Mouse (Mus musculus) MEL (cell line): ENCODE data around the gene Dse. TPM values are rescaled to one million over a fixed set of nuclear protein-coding genes. Genes with fewer than 3 reads are reported as not detected.

ENCODE experiments used
- DNase-seq: peaks from one replicate; pipeline ENCODE4 v3.0.0; 2011; ENCODE audit warnings: low read depth, low spot score
- H3K27ac ChIP-seq: 2 replicates; pipeline ENCODE4 v1.5.1; 2012; ENCODE audit warnings: low read depth, mild to moderate bottlenecking, control low read depth, low read length, moderate library complexity; ENCODE audit not compliant: control insufficient read depth
- H3K27me3 ChIP-seq, 2 experiments: fragments of 150-350 bp in 1 of 2; sonication (generic) in 1 of 2; 2 replicates each; pipeline ENCODE4 v1.6.1; 2012; ENCODE audit warnings: low read length in 2 of 2, mild to moderate bottlenecking in 2 of 2, improper control_type of control experiment in 1 of 2, moderate library complexity in 1 of 2; ENCODE audit not compliant: insufficient read depth in 2 of 2, control insufficient read depth in 1 of 2
- H3K36me3 ChIP-seq, 2 experiments: 2 replicates each; pipeline ENCODE4 v1.6.1; 2012 to 2014; ENCODE audit warnings: low read length in 2 of 2, improper control_type of control experiment in 1 of 2, inconsistent platforms in 1 of 2, mild to moderate bottlenecking in 1 of 2; ENCODE audit not compliant: insufficient read depth in 2 of 2, control insufficient read depth in 1 of 2
- H3K4me1 ChIP-seq, 2 experiments: fragments of 150-350 bp in 1 of 2; sonication (generic) in 1 of 2; 2 replicates each; pipeline ENCODE4 v1.6.1; 2012; ENCODE audit warnings: low read length in 2 of 2, improper control_type of control experiment in 1 of 2, mild to moderate bottlenecking in 1 of 2; ENCODE audit not compliant: insufficient read depth in 2 of 2, control insufficient read depth in 1 of 2
- H3K4me3 ChIP-seq, 2 experiments: fragments of 150-350 bp in 1 of 2; sonication (generic) in 1 of 2; 2 replicates each; pipeline ENCODE4 v1.5.1; 2012; ENCODE audit warnings: low read depth in 2 of 2, low read length in 2 of 2, mild to moderate bottlenecking in 2 of 2, moderate library complexity in 2 of 2, control low read depth in 1 of 2, improper control_type of control experiment in 1 of 2; ENCODE audit not compliant: control insufficient read depth in 1 of 2, insufficient read depth in 1 of 2
- H3K79me2 ChIP-seq: 2 replicates; pipeline ENCODE4 v1.6.1; 2012; ENCODE audit warnings: mild to moderate bottlenecking, low read length, moderate library complexity; ENCODE audit not compliant: control insufficient read depth, poor library complexity, insufficient read depth
- H3K9ac ChIP-seq: 2 replicates; pipeline ENCODE4 v1.6.1; 2012; ENCODE audit warnings: low read depth, mild to moderate bottlenecking, control low read depth, low read length, moderate library complexity; ENCODE audit not compliant: control insufficient read depth, poor library complexity, severe bottlenecking
- H3K9me3 ChIP-seq: fragments of 150-350 bp; sonication (generic); replicated peaks from 2 replicates; pipeline ENCODE4 v1.6.1; 2012; ENCODE audit warnings: mild to moderate bottlenecking, low read length, improper control_type of control experiment, moderate library complexity; ENCODE audit not compliant: insufficient read depth
- CHD1 ChIP-seq: IDR thresholded peaks from 2 replicates; pipeline ENCODE4 v1.6.1; 2012; ENCODE audit warnings: low read depth, mild to moderate bottlenecking, inconsistent platforms, low read length, improper control_type of control experiment
- E2F4 ChIP-seq: IDR thresholded peaks from 2 replicates; pipeline ENCODE4 v1.6.1; 2011; ENCODE audit warnings: low read depth, low read length, improper control_type of control experiment, borderline replicate concordance
- ETS1 ChIP-seq: IDR thresholded peaks from 2 replicates; pipeline ENCODE4 v1.6.1; 2012; ENCODE audit warnings: low read depth, mild to moderate bottlenecking, inconsistent platforms, low read length, improper control_type of control experiment, moderate library complexity
- GABPA ChIP-seq: IDR thresholded peaks from 2 replicates; pipeline ENCODE4 v1.6.1; 2012; ENCODE audit warnings: low read depth, mild to moderate bottlenecking, inconsistent platforms, low read length, improper control_type of control experiment, moderate library complexity
- MAFK ChIP-seq: IDR thresholded peaks from 2 replicates; pipeline ENCODE4 v1.6.1; 2011; ENCODE audit warnings: low read depth, mild to moderate bottlenecking, low read length, improper control_type of control experiment, borderline replicate concordance
- MAZ ChIP-seq: IDR thresholded peaks from 2 replicates; pipeline ENCODE4 v1.6.1; 2012; ENCODE audit warnings: low read depth, mild to moderate bottlenecking, inconsistent platforms, low read length, improper control_type of control experiment
- MYB ChIP-seq: IDR thresholded peaks from 2 replicates; pipeline ENCODE4 v1.6.1; 2011; ENCODE audit warnings: mild to moderate bottlenecking, low read depth, low read length, improper control_type of control experiment
- MYC ChIP-seq: IDR thresholded peaks from 2 replicates; pipeline ENCODE4 v1.6.1; 2011; ENCODE audit warnings: low read depth, mild to moderate bottlenecking, low read length, improper control_type of control experiment, moderate library complexity
- NELFE ChIP-seq: IDR thresholded peaks from 2 replicates; pipeline ENCODE4 v1.6.1; 2011; ENCODE audit warnings: low read depth, low read length, improper control_type of control experiment
- POLR2A ChIP-seq, 2 experiments: IDR thresholded peaks; 2 replicates each; pipeline ENCODE4 v1.6.1; 2011 to 2012; ENCODE audit warnings: low read length in 2 of 2, mild to moderate bottlenecking in 2 of 2, control low read depth in 1 of 2, improper control_type of control experiment in 1 of 2, low read depth in 1 of 2, moderate library complexity in 1 of 2; ENCODE audit not compliant: control insufficient read depth in 1 of 2, insufficient read depth in 1 of 2, poor library complexity in 1 of 2
- POLR2AphosphoS2 ChIP-seq: IDR thresholded peaks from 2 replicates; pipeline ENCODE4 v1.6.1; 2011; ENCODE audit warnings: low read length, improper control_type of control experiment
- POLR2AphosphoS5 ChIP-seq: IDR thresholded peaks from 2 replicates; pipeline ENCODE4 v1.6.1; 2012; ENCODE audit warnings: low read depth, borderline replicate concordance, mild to moderate bottlenecking, inconsistent platforms, low read length, moderate library complexity, mixed read lengths
- SIN3A ChIP-seq: IDR thresholded peaks from 2 replicates; pipeline ENCODE4 v1.6.1; 2012; ENCODE audit warnings: low read length, improper control_type of control experiment, inconsistent platforms
- TAL1 ChIP-seq: IDR thresholded peaks from 2 replicates; pipeline ENCODE4 v1.6.1; 2012; ENCODE audit warnings: mild to moderate bottlenecking, inconsistent platforms, low read length, moderate library complexity, mixed read lengths
- TBP ChIP-seq: IDR thresholded peaks from 2 replicates; pipeline ENCODE4 v1.8.0; 2011; ENCODE audit warnings: low read depth, low read length, improper control_type of control experiment
- UBTF ChIP-seq: IDR thresholded peaks from 2 replicates; pipeline ENCODE4 v1.6.1; 2012; ENCODE audit warnings: low read depth, mild to moderate bottlenecking, inconsistent platforms, low read length, improper control_type of control experiment, moderate library complexity, borderline replicate concordance; ENCODE audit not compliant: insufficient read depth
- USF2 ChIP-seq, 2 experiments: IDR thresholded peaks; 2 replicates each; pipeline ENCODE4 v1.6.1; 2011 to 2012; ENCODE audit warnings: improper control_type of control experiment in 2 of 2, low read length in 2 of 2, borderline replicate concordance in 1 of 2, inconsistent platforms in 1 of 2, low read depth in 1 of 2, mild to moderate bottlenecking in 1 of 2; ENCODE audit not compliant: insufficient read depth in 1 of 2
- ZC3H11A ChIP-seq: IDR thresholded peaks from 2 replicates; pipeline ENCODE4 v1.6.1; 2012; ENCODE audit warnings: low read depth, mild to moderate bottlenecking, inconsistent platforms, low read length, improper control_type of control experiment
- ZKSCAN1 ChIP-seq: IDR thresholded peaks from 2 replicates; pipeline ENCODE4 v1.6.1; 2012; ENCODE audit warnings: low read depth, mild to moderate bottlenecking, inconsistent platforms, low read length, improper control_type of control experiment, moderate library complexity
- ZMIZ1 ChIP-seq: IDR thresholded peaks from 2 replicates; pipeline ENCODE4 v1.6.1; 2012; ENCODE audit warnings: low read depth, mild to moderate bottlenecking, inconsistent platforms, low read length, improper control_type of control experiment, moderate library complexity
- polyA plus RNA-seq, 2 experiments: library from polyadenylated mRNA; stranded (reverse) in 1 of 2; unstranded in 1 of 2; fragments of >175 nt in 1 of 2; fragments of >200 nt in 1 of 2; gene quantifications; 2 replicates each; pipeline versions ENCODE4 v1.2.1 to v1.2.4; 2012; ENCODE audit warnings: low replicate concordance in 2 of 2, low read depth in 1 of 2; ENCODE audit not compliant: insufficient read length in 2 of 2, insufficient read depth in 1 of 2, missing spikeins in 1 of 2
- total RNA-seq: library from RNA; depleted of rRNA; stranded (reverse); fragments of 300-350 nt; gene quantifications from 2 replicates; pipeline ENCODE4 v1.2.3, GENCODE M21; 2012

Dse gene
- total and polyA plus RNA-seq, 3 experiments, result not detected

GRCm38 (mm10) chr10:34230121-34230675 is 22.7 kb upstream of the Dse start:
- no peak overlapping the region for H3K4me3 ChIP-seq
- DNase-seq, result no peak
- TF ChIP-seq ETS1 (no peak), SIN3A (no peak), POLR2AphosphoS2 (no peak), MAZ (no peak), USF2 (IDR thresholded peaks at IDR 0.05; ENCODE audit: borderline replicate concordance in 1 of 2, insufficient read depth in 1 of 2, low read depth in 1 of 2, low read length in 2 of 2) (no peak), ZKSCAN1 (no peak), POLR2A (IDR thresholded peaks at IDR 0.05; ENCODE audit: control insufficient read depth in 1 of 2, insufficient read depth in 1 of 2, low read depth in 1 of 2, low read length in 2 of 2, poor library complexity in 1 of 2) (no peak), NELFE (no peak), CHD1 (no peak), TAL1 (no peak), TBP (no peak), MYC (no peak), UBTF (no peak), ZMIZ1 (no peak), GABPA (no peak)

DNA sequence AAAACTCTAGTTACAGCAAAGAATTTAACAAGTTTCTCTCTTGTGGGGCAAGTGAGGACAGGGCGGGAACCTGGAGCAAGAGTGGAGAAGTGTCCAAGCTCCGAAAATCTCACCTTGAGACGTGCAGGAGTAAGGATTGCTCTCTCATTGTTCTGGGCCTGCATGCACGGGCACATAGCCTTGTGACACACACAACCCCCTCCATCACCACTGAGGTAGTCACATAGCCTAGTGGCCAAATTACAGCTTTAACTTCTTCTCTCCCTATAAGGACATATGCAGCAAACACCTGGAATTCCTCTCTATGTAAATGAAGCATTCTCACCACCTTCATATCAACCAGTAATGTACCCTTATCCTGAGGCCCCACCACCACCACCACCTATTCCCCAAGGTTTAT is 22.0 kb upstream of the Dse start:
- no peaks in the 10 kb centered on the region for H3K4me1 ChIP-seq
- H3K27ac ChIP-seq, result no peak overlapping the region
- no peak for DNase-seq
- H3K27me3 ChIP-seq, result no peaks in the 10 kb centered on the region; a peak in 1 of 4 replicates
- H3K36me3 ChIP-seq, result no peaks in the 10 kb centered on the region
- H3K9ac ChIP-seq, result no peak overlapping the region
- H3K79me2 ChIP-seq, result no peaks in the 10 kb centered on the region
- TF ChIP-seq POLR2AphosphoS5 (no peak), MAFK (no peak), UBTF (no peak), E2F4 (no peak), ZC3H11A (no peak), POLR2A (IDR thresholded peaks at IDR 0.05; ENCODE audit: control insufficient read depth in 1 of 2, insufficient read depth in 1 of 2, low read depth in 1 of 2, low read length in 2 of 2, poor library complexity in 1 of 2) (no peak), MYB (no peak)
- no peak overlapping the region for H3K4me3 ChIP-seq
- H3K9me3 ChIP-seq, result no peaks in the 10 kb centered on the region

More at GRCm38 (mm10) chr10:34230121-34230675, 22.7 kb upstream of the Dse start:
- Histone ChIP-seq H3K9ac (no peak overlapping the region), H3K27me3 (no peaks in the 10 kb centered on the region; a peak in 1 of 4 replicates), H3K4me1 (no peaks in the 10 kb centered on the region), H3K9me3 (no peaks in the 10 kb centered on the region), H3K27ac (no peak overlapping the region), H3K36me3 (no peaks in the 10 kb centered on the region), H3K79me2 (no peaks in the 10 kb centered on the region)
